Mouse (Mus musculus) embryonic fibroblast, embryonic 13.5 days (primary cell): ENCODE measurements around the gene Bbx.

ENCODE experiments used
- CTCF ChIP-seq: IDR thresholded peaks from 2 replicates; pipeline ENCODE4 v1.5.1; 2011; ENCODE audit warnings: mild to moderate bottlenecking, control low read depth, low read length, moderate library complexity, borderline replicate concordance; ENCODE audit not compliant: insufficient read depth
- POLR2A ChIP-seq: IDR thresholded peaks from 2 replicates; pipeline ENCODE4 v1.6.1; 2011; ENCODE audit warnings: low read depth, mild to moderate bottlenecking, control low read depth, low read length, moderate library complexity

- TF ChIP-seq POLR2A (peak; percentile 48), CTCF (no peak)
Measured at GRCm38 (mm10) chr16:50429692-50430514, 2.3 kb downstream of the Bbx start.
